ENCODE assay signal across 8 mouse cellular contexts in genomic region chr15:85208332-85208731, GRCm38 (mm10). TPM values are rescaled to one million over a fixed set of nuclear protein-coding genes. Genes with fewer than 3 reads are reported as not detected.
DNase-seq lines count a peak whose midpoint lies in the region; ATAC-seq and TF ChIP-seq lines count a peak whose summit lies in the region.

No protein-coding gene starts in this region.

- peaks cover 28% of the 10 kb centered on the region for H3K4me1 ChIP-seq in lung, embryonic 16.5 days (replicated peaks; ENCODE audit: control insufficient read depth, insufficient read depth, low read length)
- peaks cover 16% of the 10 kb centered on the region for H3K4me1 ChIP-seq in forebrain, embryonic 11.5 days (replicated peaks; ENCODE audit: control insufficient read depth, insufficient read depth, low read length)
- peaks cover 11% of the 10 kb centered on the region for H3K4me1 ChIP-seq in intestine, postnatal 0 days (replicated peaks; ENCODE audit: control insufficient read depth, insufficient read depth, low read length)
- H3K4me1 ChIP-seq in stomach, embryonic 14.5 days (ENCODE audit: control insufficient read depth, insufficient read depth, low read length) = peaks cover 24% of the 10 kb centered on the region

- no peak for TF ChIP-seq CTCF in intestine, postnatal 0 days (IDR thresholded peaks at IDR 0.05; ENCODE audit: low read depth)

- 0 out of 2 replicates have a peak, but pooled peaks cover 3% of the 10 kb centered on the region for H3K36me3 ChIP-seq in lung, embryonic 16.5 days (ENCODE audit: control insufficient read depth, insufficient read depth, low read length)
- H3K36me3 ChIP-seq in forebrain, embryonic 11.5 days (ENCODE audit: control insufficient read depth, insufficient read depth, low read length) = peaks cover 17% of the 10 kb centered on the region
- H3K36me3 ChIP-seq in intestine, postnatal 0 days (ENCODE audit: control insufficient read depth, insufficient read depth) = no peaks in the 10 kb centered on the region; the same call in 1 of the 2 replicates
- H3K36me3 ChIP-seq in stomach, embryonic 14.5 days (ENCODE audit: control insufficient read depth, insufficient read depth, low read length) = peaks cover 5% of the 10 kb centered on the region; the same call in 1 of the 2 replicates

- no peaks in the 10 kb centered on the region for H3K27me3 ChIP-seq in lung, embryonic 16.5 days (ENCODE audit: control insufficient read depth, insufficient read depth, low read depth, low read length)
- H3K27me3 ChIP-seq in forebrain, embryonic 11.5 days (ENCODE audit: control insufficient read depth, insufficient read depth, low read length) = no peaks in the 10 kb centered on the region
- no peaks in the 10 kb centered on the region for H3K27me3 ChIP-seq in intestine, postnatal 0 days (replicated peaks; ENCODE audit: control insufficient read depth, insufficient read depth, low read length)
- H3K27me3 ChIP-seq in stomach, embryonic 14.5 days (ENCODE audit: control insufficient read depth, insufficient read depth, low read length) = no peaks in the 10 kb centered on the region

- peak; percentile 15; the same call in 1 of the 2 replicates for ATAC-seq in lung, embryonic 16.5 days (ENCODE audit: low read depth)
- no peak for ATAC-seq in forebrain, embryonic 11.5 days (replicated peaks; ENCODE audit: low FRiP score)
- no peak for ATAC-seq in intestine, postnatal 0 days
- no peak for ATAC-seq in stomach, embryonic 14.5 days (ENCODE audit: insufficient number of reproducible peaks, insufficient read depth, low FRiP score, low read depth)

- peak overlapping the region; percentile 68 for H3K4me3 ChIP-seq in lung, embryonic 16.5 days (ENCODE audit: low read length)
- H3K4me3 ChIP-seq in forebrain, embryonic 11.5 days (ENCODE audit: low read depth, low read length) = peak overlapping the region; percentile 61
- peak overlapping the region; percentile 18 for H3K4me3 ChIP-seq in intestine, postnatal 0 days (ENCODE audit: low read depth, low read length)
- H3K4me3 ChIP-seq in stomach, embryonic 14.5 days (ENCODE audit: low read depth, low read length) = peak overlapping the region; percentile 73

- DNase-seq in lung, postnatal 14 days = no peak
- no peak for DNase-seq in forebrain, embryonic 11.5 days (ENCODE audit: low spot score)
- no peak for DNase-seq in right cerebral cortex, postnatal 25 days
- no peak for DNase-seq in right cerebral cortex, adult 2 months (ENCODE audit: low spot score in 2 of 2)
- no peak for DNase-seq in right cerebral cortex, postnatal 4 days

- peak overlapping the region; percentile 84 for H3K4me2 ChIP-seq in lung, embryonic 16.5 days (ENCODE audit: low read depth, low read length)
- peak overlapping the region; percentile 88 for H3K4me2 ChIP-seq in forebrain, embryonic 11.5 days (ENCODE audit: low read depth, low read length, severe bottlenecking)
- H3K4me2 ChIP-seq in intestine, postnatal 0 days (replicated peaks; ENCODE audit: low read depth) = peak overlapping the region; percentile 96
- H3K4me2 ChIP-seq in stomach, embryonic 14.5 days (replicated peaks; ENCODE audit: low read depth, low read length) = peak overlapping the region; percentile 58

- peak overlapping the region; percentile 95 for H3K27ac ChIP-seq in lung, embryonic 16.5 days (ENCODE audit: low read length)
- H3K27ac ChIP-seq in forebrain, embryonic 11.5 days (ENCODE audit: low read depth, low read length) = peak overlapping the region; percentile 74
- H3K27ac ChIP-seq in intestine, postnatal 0 days (ENCODE audit: low read depth, low read length) = peak overlapping the region; percentile 60
- H3K27ac ChIP-seq in stomach, embryonic 14.5 days (ENCODE audit: low read length) = peak overlapping the region; percentile 95

- peaks cover 3% of the 10 kb centered on the region; the same call in 1 of the 2 replicates for H3K9me3 ChIP-seq in lung, embryonic 16.5 days (ENCODE audit: control insufficient read depth, low read length)
- H3K9me3 ChIP-seq in forebrain, embryonic 11.5 days (ENCODE audit: control insufficient read depth, low read length) = peaks cover 5% of the 10 kb centered on the region
- no peaks in the 10 kb centered on the region for H3K9me3 ChIP-seq in intestine, postnatal 0 days (ENCODE audit: control insufficient read depth)
- H3K9me3 ChIP-seq in stomach, embryonic 14.5 days (ENCODE audit: control insufficient read depth, low read depth, low read length) = no peaks in the 10 kb centered on the region

- 9% methylated on average over 10 of the region's 10 CpGs for WGBS in lung, embryonic 16.5 days
- WGBS in forebrain, embryonic 11.5 days = 7% methylated on average over 10 of the region's 10 CpGs
- WGBS in intestine, postnatal 0 days = 7% methylated on average over 10 of the region's 10 CpGs
- WGBS in stomach, embryonic 14.5 days = 2% methylated on average over 10 of the region's 10 CpGs

- peak overlapping the region; percentile 83 for H3K9ac ChIP-seq in lung, embryonic 16.5 days (ENCODE audit: low read length)
- H3K9ac ChIP-seq in forebrain, embryonic 11.5 days (ENCODE audit: low read length) = peak overlapping the region; percentile 90
- peak overlapping the region; percentile 17; the same call in 1 of the 2 replicates for H3K9ac ChIP-seq in intestine, postnatal 0 days (ENCODE audit: low read depth, low read length)
- H3K9ac ChIP-seq in stomach, embryonic 14.5 days (replicated peaks; ENCODE audit: low read depth, low read length) = peak overlapping the region; percentile 92; the same call in 1 of the 2 replicates

RNA-seq across cellular contexts. Expression of gene Fbln1, which starts 2.6 kb away (rescaled TPM):
- polyA plus RNA-seq in lung, embryonic 16.5 days (2015; fragmentation: Nextera tagmentation; extraction: Ambion mirVana) = 214 and 237 TPM in 2 replicates
- 147 and 161 TPM in 2 replicates for polyA plus RNA-seq in forebrain, embryonic 11.5 days (2014; fragmentation: Nextera tagmentation; extraction: Ambion mirVana)
- polyA plus RNA-seq in intestine, postnatal 0 days (2015; fragmentation: Nextera tagmentation; extraction: Ambion mirVana) = 90.5 and 97.9 TPM in 2 replicates
- polyA plus RNA-seq in stomach, embryonic 14.5 days (2014; fragmentation: Nextera tagmentation; extraction: Ambion mirVana) = 286 and 310 TPM in 2 replicates

Comparison
In these comparisons a context has a peak if more than half of its experiments do, and no peak if none do; other contexts are left out.
1. H3K4me3 ChIP-seq: peak in every context shown above with its lines; median percentile 73 in stomach, embryonic 14.5 days; 68 in lung, embryonic 16.5 days; 61 in forebrain, embryonic 11.5 days; 18 in intestine, postnatal 0 days.
2. H3K9ac ChIP-seq: peak in every context shown above with its lines; median percentile 92 in stomach, embryonic 14.5 days; 90 in forebrain, embryonic 11.5 days; 83 in lung, embryonic 16.5 days; 17 in intestine, postnatal 0 days.